Mouse (Mus musculus) intestine, postnatal 0 days (tissue): ENCODE measurements around the gene Gm4737. TPM values are rescaled to one million over a fixed set of nuclear protein-coding genes. Genes with fewer than 3 reads are reported as not detected.
"Not testable (repeated sequence)": the region's sequence is repeated elsewhere in the genome, so short reads cannot be mapped to it uniquely, and the experiment has no call there.

Experiments used
- ATAC-seq: fragments of 200-750 bp; cut with Nextera tagmentation; 2 replicates; pipeline ENCODE4 v1.8.0; 2017; ENCODE audit warnings: mild to moderate bottlenecking, moderate TSS enrichment, moderate library complexity
- H3K27ac ChIP-seq: fragments of 300-500 bp; sonication (generic); 2 replicates; pipeline ENCODE4 v1.5.1; 2014; ENCODE audit warnings: mild to moderate bottlenecking, low read depth, low read length, moderate library complexity
- H3K27me3 ChIP-seq: fragments of 300-500 bp; sonication (generic); replicated peaks from 2 replicates; pipeline ENCODE4 v1.6.1; 2014; ENCODE audit warnings: low read length, mixed read lengths; ENCODE audit not compliant: control insufficient read depth, insufficient read depth
- H3K36me3 ChIP-seq: fragments of 300-500 bp; sonication (generic); 2 replicates; pipeline ENCODE4 v1.6.1; 2014; ENCODE audit warnings: mild to moderate bottlenecking, moderate library complexity; ENCODE audit not compliant: control insufficient read depth, insufficient read depth
- H3K4me1 ChIP-seq: fragments of 300-500 bp; sonication (generic); replicated peaks from 2 replicates; pipeline ENCODE4 v1.6.1; 2014; ENCODE audit warnings: antibody characterized with exemption, low read length, mixed read lengths; ENCODE audit not compliant: control insufficient read depth, insufficient read depth
- H3K4me2 ChIP-seq: fragments of 300-500 bp; sonication (generic); replicated peaks from 2 replicates; pipeline ENCODE4 v1.6.1; 2014; ENCODE audit warnings: low read depth, mild to moderate bottlenecking, moderate library complexity
- H3K4me3 ChIP-seq: fragments of 300-500 bp; sonication (generic); 2 replicates; pipeline ENCODE4 v1.5.1; 2014; ENCODE audit warnings: low read depth, low read length
- H3K9ac ChIP-seq: fragments of 300-500 bp; sonication (generic); 2 replicates; pipeline ENCODE4 v1.6.1; 2014; ENCODE audit warnings: mild to moderate bottlenecking, low read depth, low read length
- H3K9me3 ChIP-seq: fragments of 300-500 bp; sonication (generic); 2 replicates; pipeline ENCODE4 v1.6.1; 2016; ENCODE audit warnings: mixed run types; ENCODE audit not compliant: control insufficient read depth
- CTCF ChIP-seq: sonication (generic); IDR thresholded peaks from 2 replicates; pipeline ENCODE4 v1.5.1; 2016; ENCODE audit warnings: low read depth, mild to moderate bottlenecking, control low read depth, antibody characterized with exemption, moderate library complexity
- WGBS: fragments of 180-500 bp; shearing (Covaris S2); extraction: QIAGEN DNeasy Blood & Tissue Kit; methylation state at CpG from one replicate; pipeline ENCODE4 v1.1.7; 2014; 5-methylcytosine and 5-hydroxymethylcytosine counted together
- polyA plus RNA-seq: library from polyadenylated mRNA; unstranded; fragments of >200 nt; fragmentation: Nextera tagmentation; extraction: Ambion mirVana; gene quantifications from 2 replicates; pipeline ENCODE4 v1.2.1, GENCODE M21; 2015

Gene Gm4737
- 2.0 and 3.1 TPM in 2 replicates for polyA plus RNA-seq

DNA sequence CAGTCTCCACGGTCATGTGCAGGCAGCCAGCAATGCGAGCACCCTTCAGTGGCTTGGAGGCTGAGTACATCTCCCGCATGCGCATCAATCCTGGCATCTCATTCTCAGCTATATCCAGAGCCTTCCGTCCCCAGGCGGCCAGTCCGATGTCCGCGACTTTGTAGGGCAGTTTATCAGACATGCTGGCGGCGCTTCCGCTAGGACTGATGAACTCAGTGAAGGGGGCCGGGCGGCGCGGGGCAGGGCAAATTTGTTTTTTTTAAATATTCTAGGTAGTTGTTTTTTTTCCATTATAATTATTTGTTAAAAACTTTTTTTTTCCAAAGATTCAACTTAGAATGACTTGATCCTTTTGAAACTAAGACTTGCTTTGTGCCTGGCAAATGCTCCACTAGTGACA, at the start of gene Gm4737:
Gm4737 (minus strand) TSS at position 246 of the 400 bp plus-strand sequence.
- not testable (repeated sequence) for ATAC-seq
- over 99% methylated on average over 8 of the region's 16 CpGs for WGBS

DNA sequence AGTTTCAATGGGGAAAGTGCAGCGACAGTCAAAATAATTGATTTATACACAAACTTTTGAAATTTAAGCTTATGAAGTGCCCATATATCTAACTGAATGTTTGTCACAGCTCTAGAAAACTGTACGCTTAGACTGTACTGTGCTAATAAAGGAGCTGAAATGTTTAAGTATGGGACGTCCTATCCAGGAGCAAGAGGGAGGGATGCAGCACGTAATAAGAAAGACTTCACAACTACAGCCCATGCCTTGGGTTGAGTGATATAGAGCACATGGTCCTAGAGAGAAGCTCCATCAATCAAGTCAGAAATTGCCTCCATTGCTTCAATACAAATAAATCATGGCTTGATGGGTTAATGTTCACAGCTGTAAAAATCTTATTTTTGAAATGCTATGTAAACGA, 40.9 kb upstream of the Gm4737 start:
- Histone ChIP-seq H3K27me3 (no peaks in the 10 kb centered on the region), H3K27ac (no peak overlapping the region), H3K9me3 (no peaks in the 10 kb centered on the region), H3K4me2 (no peak overlapping the region), H3K9ac (no peak overlapping the region), H3K4me1 (no peaks in the 10 kb centered on the region), H3K4me3 (no peak overlapping the region), H3K36me3 (no peaks in the 10 kb centered on the region)
- ATAC-seq = no peak
- no peak for TF ChIP-seq CTCF
- WGBS = 72% methylated on average over 5 of the region's 5 CpGs

More for the DNA sequence above, at the start of gene Gm4737:
- not testable (repeated sequence) for H3K27ac ChIP-seq, H3K4me3 ChIP-seq, H3K27me3 ChIP-seq, H3K36me3 ChIP-seq, H3K9ac ChIP-seq, H3K4me1 ChIP-seq, H3K4me2 ChIP-seq, H3K9me3 ChIP-seq

DNA sequence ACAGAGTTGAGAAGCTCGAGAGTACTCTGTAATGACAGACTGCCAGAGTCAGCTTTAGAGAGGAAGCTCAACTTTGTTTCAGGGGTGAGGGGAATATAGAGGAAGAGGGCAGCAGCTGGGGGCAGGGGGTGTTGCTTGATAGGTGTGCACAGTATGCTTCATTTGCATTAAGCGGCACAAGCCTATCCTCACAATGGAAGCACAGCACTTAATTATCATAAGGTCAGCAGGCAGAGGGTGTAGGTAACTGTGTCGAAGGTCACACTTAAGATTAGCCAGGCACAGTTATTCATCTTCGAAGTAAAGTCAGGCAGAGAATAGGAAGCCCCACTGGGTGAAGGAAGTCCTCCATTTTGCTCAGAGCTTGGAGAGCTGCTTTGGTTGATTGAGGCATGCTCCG, 28.2 kb upstream of the Gm4737 start:
- Histone ChIP-seq H3K27me3 (no peaks in the 10 kb centered on the region), H3K4me3 (no peak overlapping the region), H3K4me2 (no peak overlapping the region), H3K27ac (no peak overlapping the region), H3K36me3 (no peaks in the 10 kb centered on the region), H3K4me1 (no peaks in the 10 kb centered on the region), H3K9ac (no peak overlapping the region), H3K9me3 (no peaks in the 10 kb centered on the region)
- TF ChIP-seq CTCF = no peak
- WGBS = 85% methylated on average over 5 of the region's 5 CpGs
- ATAC-seq = no peak

DNA sequence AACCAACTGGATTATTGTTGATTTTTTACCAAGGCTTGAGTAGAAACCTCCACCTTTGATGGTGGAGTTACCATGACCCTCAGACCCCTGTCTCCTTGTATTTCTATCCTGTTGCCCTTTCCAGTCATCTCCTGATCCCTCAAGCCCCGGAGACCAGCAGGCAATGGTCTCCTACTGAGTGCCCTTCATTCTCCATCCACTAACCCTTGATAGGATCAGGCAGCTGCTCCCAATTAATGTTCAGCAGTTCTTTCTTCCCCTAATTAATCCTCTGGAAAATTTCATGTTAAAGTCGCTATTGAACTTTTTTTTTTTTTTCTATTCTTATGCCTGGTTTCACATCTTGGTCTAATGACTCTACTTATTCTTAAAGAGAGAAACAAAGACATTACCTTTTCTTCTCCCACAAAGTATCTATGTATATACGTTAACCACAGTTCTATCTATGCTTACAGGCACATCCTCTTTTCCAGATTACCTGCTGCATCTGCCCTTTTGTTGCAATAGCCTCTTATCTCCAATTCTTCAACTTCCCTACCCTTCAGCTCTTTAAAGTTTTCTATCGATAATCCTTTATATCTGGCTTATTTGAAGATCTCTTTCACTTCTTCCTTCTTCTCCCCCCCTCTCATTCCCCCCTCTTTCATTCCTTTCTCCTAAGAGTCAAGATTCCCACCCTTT, 23.4 kb upstream of the Gm4737 start:
- no peaks in the 10 kb centered on the region for H3K4me1 ChIP-seq
- no peaks in the 10 kb centered on the region for H3K9me3 ChIP-seq
- no peaks in the 10 kb centered on the region for H3K36me3 ChIP-seq
- TF ChIP-seq CTCF = no peak
- no peak overlapping the region for H3K4me3 ChIP-seq
- H3K27me3 ChIP-seq = no peaks in the 10 kb centered on the region
- no peak overlapping the region for H3K9ac ChIP-seq
- 83% methylated on average over 4 of the region's 4 CpGs for WGBS
- no peak overlapping the region for H3K27ac ChIP-seq
- ATAC-seq = no peak
- no peak overlapping the region for H3K4me2 ChIP-seq

- Histone ChIP-seq H3K4me1 (no peaks in the 10 kb centered on the region), H3K36me3 (no peaks in the 10 kb centered on the region), H3K9me3 (no peaks in the 10 kb centered on the region), H3K27me3 (no peaks in the 10 kb centered on the region), H3K4me3 (no peak overlapping the region), H3K27ac (no peak overlapping the region), H3K9ac (no peak overlapping the region), H3K4me2 (no peak overlapping the region)
- no peak for TF ChIP-seq CTCF
- no peak for ATAC-seq
Measured at GRCm38 (mm10) chr16:46173039-46173438, 18.2 kb upstream of the Gm4737 start.

GRCm38 (mm10) chr16:46166971-46167370, 12.1 kb upstream of the Gm4737 start:
- H3K27me3 ChIP-seq = no peaks in the 10 kb centered on the region
- TF ChIP-seq CTCF = no peak
- no peaks in the 10 kb centered on the region for H3K4me1 ChIP-seq
- H3K9me3 ChIP-seq = no peaks in the 10 kb centered on the region
- 75% methylated on average over 3 of the region's 3 CpGs for WGBS
- H3K4me2 ChIP-seq = no peak overlapping the region
- no peak overlapping the region for H3K9ac ChIP-seq
- no peaks in the 10 kb centered on the region for H3K36me3 ChIP-seq
- H3K4me3 ChIP-seq = no peak overlapping the region
- H3K27ac ChIP-seq = no peak overlapping the region
- no peak for ATAC-seq

DNA sequence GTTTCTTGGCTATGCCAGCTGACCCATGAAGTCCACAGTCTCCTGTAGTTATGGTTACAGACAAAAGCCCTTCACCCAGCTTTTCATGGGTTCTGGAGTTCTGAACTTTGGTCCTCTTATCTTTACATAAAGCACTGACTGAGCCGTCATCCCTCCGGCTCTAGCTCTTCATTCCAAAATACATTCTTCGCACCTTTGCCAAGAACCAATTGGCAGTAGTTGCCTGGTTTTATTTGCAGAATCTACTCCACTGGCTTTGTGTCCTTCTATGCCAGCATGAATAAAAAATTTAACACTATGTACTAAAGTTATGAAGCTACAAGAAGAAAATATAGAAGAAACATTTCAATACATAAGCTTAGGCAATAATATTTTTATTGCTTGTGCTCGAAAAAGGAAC, 10.4 kb upstream of the Gm4737 start:
- Histone ChIP-seq H3K9me3 (no peaks in the 10 kb centered on the region), H3K4me3 (no peak overlapping the region), H3K27me3 (no peaks in the 10 kb centered on the region), H3K4me2 (no peak overlapping the region), H3K36me3 (no peaks in the 10 kb centered on the region), H3K27ac (no peak overlapping the region), H3K9ac (no peak overlapping the region), H3K4me1 (no peaks in the 10 kb centered on the region)
- WGBS = 64% methylated on average over 4 of the region's 4 CpGs
- no peak for ATAC-seq
- TF ChIP-seq CTCF = no peak
